Mouse (Mus musculus) cerebellum, adult 2 months (tissue): ENCODE measurements at regions not wholly inside any gene's neighbourhood (a gene's known extent, or its start where the extent isn't known, plus 50 kb on each side); places are given as distances from the start of the nearest gene placed in this dataset.

Source experiments
- CTCF ChIP-seq: fragments of 200-500 bp; IDR thresholded peaks from 2 replicates; pipeline ENCODE4 v1.5.1; 2011; ENCODE audit warnings: low read depth, mild to moderate bottlenecking, control low read depth, low read length, moderate library complexity, borderline replicate concordance; ENCODE audit not compliant: insufficient read depth
- POLR2A ChIP-seq: fragments of 200-500 bp; IDR thresholded peaks from 2 replicates; pipeline ENCODE4 v1.6.1; 2011; ENCODE audit warnings: low read length, control low read depth, borderline replicate concordance; ENCODE audit not compliant: insufficient read depth

GRCm38 (mm10) chr1:95241671-95242150 is 71.7 kb upstream of the Fam174a start:
- no peak for TF ChIP-seq CTCF
- no peak for TF ChIP-seq POLR2A
